Mouse (Mus musculus): ENCODE results near the gene Fzr1. TPM values are rescaled to one million over a fixed set of nuclear protein-coding genes. Genes with fewer than 3 reads are reported as not detected.

The Fzr1 gene
- 10 to 100 TPM; 27.7 to 32.3 TPM for total RNA-seq (2021)

DNA sequence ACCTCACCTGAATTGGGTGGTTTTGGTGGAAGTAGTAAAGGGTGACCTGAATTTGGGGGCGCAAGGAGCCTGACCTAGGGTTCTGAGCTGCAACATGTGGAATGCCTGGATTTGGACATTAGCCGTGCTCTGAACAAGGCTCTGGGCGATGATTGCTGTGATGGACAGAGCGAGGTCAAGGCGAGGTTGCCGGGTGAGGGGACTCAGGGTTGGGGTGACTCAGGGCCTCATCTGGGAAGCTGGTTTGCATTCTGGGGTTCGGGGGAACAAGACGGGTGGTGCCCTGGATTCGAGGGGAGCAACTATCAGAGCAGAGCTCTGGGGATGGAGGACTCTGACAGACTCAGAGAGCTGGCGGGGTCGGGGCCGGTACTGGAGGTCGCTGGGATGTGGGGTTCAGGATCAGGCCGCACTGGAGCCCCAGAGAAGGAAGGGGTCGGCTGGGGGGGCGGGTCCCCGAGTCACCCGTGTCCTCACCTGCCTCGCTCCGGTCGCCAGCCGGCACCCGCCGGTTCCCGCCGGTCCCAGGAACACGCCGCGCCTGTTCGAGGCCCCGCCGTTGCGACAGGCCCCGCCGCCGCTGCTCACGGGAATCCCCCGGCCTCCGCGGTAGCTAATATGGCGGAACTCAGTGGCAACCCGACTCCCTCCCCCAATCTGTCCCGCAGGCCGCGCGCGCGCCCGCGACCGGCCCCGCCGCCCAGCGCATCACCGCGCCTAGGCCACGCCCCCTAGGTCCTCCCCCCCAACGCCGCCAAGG, at the start of gene Fzr1:
TSS of gene Fzr1 (minus strand) at position 724 of the 760 bp plus-strand sequence.
- no peak for DNase-seq (ENCODE audit: low spot score)
- intact Hi-C loops (cut with DNase I), result no loop called here

DNA sequence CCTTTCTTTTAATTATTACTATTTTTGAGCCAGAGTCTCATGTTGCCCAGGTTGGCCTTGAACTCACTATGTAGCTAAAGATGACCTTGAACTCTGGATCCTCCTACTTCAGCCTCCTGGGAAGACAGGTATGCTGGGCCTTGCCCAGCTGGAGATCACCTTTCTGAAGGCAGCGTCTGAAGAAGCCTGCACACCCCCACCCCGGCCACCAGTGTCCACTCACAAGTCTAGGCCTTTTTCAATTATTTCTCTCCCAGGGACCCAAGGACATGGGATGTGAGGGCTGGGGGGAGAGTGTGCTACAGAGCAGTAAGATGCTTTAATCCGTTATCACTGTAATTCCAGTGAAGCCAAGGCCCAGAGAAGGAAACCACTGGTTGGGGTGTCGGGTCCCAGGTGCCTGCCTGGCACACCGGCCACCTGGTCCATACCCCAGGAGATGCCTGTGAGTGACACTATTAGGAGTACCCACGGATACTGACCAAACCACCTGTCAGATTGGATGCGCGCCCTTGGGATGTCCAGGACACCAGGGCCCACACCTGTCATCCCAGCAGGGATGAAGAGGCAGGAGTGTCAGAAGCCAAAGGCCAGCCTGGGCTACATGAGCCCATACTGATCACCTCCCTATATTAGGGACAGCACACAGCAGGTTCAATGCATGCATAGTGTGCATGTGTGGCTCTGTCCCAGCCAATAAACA, 49.6 kb upstream of the Fzr1 start:
- intact Hi-C loops (cut with DNase I), result no loop called here

DNA sequence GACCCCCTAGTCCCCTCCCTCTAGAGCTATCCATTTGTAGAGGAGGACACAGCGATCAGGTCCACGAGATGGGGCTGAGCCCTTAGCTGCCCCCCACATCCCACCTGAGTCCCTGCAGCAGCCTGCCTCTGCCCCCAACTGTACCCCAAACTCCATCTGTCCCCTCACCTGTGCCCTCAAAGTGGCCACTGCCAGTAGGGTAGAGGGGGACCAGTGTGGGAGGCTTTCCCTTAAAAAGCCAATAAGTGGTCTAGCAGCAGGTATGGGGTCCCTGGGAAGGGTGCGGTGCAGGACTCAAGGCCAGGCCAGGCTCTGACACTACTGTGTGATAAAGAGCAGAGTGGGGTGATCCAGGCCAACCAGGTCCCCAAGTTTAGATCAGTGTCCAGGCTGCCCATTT, 49.0 kb upstream of the Fzr1 start:
- intact Hi-C loops (cut with DNase I), result no loop called here
- DNase-seq (ENCODE audit: low spot score), result peak; percentile 1

More for the DNA sequence above, 49.6 kb upstream of the Fzr1 start:
- DNase-seq (ENCODE audit: low spot score), result peak; percentile 1

GRCm38 (mm10) chr10:81426897-81427296, 48.6 kb upstream of the Fzr1 start:
- peak; percentile 66 for DNase-seq (ENCODE audit: low spot score)
- intact Hi-C loops (cut with DNase I), result no loop called here

DNA sequence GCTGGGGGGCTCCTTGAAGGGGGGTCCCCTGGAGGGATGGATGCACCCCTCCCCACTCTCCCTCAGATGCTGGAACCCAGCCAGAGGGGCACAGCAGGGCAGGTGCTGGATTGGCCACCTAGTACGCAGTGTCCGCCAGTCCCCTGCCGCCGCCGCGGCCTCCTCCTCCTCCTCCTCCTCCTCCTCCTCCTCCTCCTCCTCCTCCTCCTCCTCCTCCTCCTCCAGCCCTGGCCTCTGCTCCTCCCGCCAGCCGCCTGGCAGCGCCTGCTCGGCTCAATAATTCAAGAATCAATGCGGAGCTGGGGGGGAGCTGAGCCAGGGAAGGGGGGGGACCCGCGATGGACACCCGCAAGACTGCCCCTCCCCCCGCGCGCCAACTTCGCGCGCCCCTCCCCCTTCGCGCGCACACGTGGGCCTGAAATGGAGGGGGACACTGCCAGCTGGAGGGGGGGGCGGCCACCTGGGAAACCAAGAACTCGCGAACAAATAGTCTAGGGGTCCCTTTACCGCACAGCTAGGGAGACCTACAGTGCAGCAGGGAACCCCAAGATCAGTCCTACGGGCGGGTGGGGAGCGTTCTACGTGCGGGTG, 47.9 kb upstream of the Fzr1 start:
- intact Hi-C loops (cut with DNase I), result no loop called here
- DNase-seq (ENCODE audit: low spot score), result peak; percentile 1

DNA sequence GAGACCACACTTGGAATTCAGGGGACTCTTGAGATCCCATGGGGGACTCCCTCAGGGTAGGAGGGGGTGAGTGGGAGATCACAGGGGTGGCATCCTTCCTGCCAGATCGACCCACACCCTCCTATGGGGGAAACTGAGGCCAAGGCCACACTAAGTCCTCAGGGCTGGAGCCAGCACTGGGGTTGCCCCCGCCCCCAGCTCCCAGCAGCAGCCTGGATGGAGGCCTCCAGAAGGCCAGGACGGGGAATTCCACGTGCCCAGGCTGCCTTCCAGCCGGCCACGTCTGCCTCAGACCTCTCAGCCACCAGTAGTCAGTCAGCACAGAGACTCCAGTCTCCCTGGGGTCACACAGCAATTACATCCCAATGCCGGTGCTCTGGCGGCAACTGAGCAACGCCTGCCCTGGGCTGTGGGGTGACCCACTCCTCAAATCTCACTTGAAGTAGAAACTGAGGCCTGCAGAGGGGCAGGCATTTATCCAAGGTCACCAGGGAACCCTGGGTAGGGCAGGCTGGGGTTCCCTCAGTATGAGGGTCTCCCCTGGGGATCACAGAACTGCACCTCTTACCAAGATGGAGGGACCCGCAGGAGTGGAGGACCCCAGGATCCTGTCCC, 47.0 kb upstream of the Fzr1 start:
- intact Hi-C loops (cut with DNase I), result no loop called here
- peak; percentile 43 for DNase-seq (ENCODE audit: low spot score)

DNA sequence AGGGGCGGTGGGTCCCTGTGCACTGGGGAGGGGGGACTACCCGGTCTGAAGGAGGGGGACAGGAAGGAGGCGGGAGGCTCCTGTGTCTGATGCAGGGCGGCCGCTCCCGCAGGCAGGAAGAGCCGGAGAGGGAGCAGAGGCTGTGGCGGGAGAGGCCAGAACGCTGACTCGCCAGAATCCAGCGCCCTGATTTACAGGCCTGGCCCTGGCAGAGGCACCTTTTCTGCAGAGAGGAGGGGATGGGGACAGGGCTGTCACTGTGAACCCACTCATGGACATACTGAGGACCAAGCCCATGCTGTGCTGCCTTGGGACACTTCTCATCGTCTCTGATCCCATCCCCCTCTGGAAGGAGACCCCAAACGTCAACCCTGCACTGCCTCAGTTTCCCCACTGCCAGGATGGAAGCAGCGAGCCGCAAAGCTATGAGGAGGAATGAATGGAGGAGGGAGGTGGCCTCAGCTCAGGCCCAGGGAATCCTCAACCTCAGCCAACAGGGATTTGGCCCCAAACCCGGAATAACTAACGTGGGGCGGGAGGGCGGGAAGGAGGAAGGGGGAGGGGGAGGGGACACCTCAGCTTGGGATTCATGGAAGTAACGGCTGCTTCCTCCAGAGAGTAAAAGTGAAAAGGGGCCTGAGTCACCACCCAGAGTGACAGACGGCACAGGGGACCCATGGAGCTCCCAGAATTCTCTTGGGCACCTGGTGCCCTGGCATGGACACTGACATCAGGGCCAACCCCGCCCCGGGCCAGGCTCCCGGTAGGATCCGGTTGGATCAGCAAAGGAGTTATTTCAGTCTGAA, 46.1 kb upstream of the Fzr1 start:
- intact Hi-C loops (cut with DNase I), result no loop called here
- DNase-seq (ENCODE audit: low spot score), result peak; percentile 53

GRCm38 (mm10) chr10:81423476-81424245, 45.3 kb upstream of the Fzr1 start:
- no peak for DNase-seq (ENCODE audit: low spot score)
- intact Hi-C loops (cut with DNase I), result no loop called here

DNA sequence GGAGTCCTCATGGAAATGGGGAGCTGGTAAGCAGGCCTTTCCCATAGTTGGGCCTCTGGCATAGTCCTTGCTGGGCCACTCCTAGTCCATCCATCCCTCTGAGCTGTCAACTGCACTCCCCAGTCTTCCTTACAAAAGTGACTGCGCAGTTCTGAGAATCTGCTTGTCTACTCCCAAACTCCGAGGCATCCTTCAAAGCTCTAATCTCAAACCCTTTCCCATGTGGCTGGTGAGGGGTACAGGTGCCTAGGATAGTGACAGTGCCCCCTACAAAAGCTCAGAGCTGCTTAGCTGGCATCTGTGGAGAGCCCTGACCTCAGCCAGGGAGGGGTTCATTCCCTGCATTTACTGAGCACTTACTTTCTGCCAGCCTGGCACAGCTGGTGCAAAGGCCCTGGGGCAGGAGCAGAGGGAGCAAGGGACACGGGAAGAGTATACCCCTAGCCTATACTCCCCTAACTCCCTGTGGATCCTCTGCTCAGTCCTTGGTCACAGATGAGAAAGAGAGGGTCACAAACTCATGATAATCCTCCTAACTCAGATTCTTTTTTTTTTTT, 44.4 kb upstream of the Fzr1 start:
- no peak for DNase-seq (ENCODE audit: low spot score)
- intact Hi-C loops (cut with DNase I), result no loop called here

DNA sequence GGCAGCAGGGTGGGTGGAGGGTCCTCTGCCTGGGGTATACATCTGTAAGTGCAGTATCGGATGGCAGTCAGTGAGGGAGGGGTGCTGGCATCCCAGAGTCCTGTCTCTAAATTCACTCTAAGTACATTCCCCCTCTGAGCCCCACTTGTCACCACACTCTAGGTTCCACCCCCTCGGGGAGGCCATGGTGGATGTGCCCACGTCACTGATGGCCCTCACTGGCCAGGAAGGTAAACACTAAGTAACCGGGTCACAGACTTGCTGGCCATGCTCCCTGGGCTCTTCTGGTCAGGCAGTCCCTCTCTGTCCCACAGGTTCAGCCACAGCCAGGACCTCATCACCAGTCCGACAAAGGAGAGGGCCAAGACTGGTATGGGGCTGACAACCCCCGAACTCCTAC, 43.9 kb upstream of the Fzr1 start:
- peak; percentile 6 for DNase-seq (ENCODE audit: low spot score)
- intact Hi-C loops (cut with DNase I), result no loop called here

- peak; percentile 23 for DNase-seq (ENCODE audit: low spot score)
- intact Hi-C loops (cut with DNase I), result no loop called here
Observed at GRCm38 (mm10) chr10:81421797-81422100, 43.4 kb upstream of the Fzr1 start.

- peak; percentile 1 for DNase-seq (ENCODE audit: low spot score)
- intact Hi-C loops (cut with DNase I), result no loop called here
Observed at GRCm38 (mm10) chr10:81421041-81421796, 42.9 kb upstream of the Fzr1 start.

DNA sequence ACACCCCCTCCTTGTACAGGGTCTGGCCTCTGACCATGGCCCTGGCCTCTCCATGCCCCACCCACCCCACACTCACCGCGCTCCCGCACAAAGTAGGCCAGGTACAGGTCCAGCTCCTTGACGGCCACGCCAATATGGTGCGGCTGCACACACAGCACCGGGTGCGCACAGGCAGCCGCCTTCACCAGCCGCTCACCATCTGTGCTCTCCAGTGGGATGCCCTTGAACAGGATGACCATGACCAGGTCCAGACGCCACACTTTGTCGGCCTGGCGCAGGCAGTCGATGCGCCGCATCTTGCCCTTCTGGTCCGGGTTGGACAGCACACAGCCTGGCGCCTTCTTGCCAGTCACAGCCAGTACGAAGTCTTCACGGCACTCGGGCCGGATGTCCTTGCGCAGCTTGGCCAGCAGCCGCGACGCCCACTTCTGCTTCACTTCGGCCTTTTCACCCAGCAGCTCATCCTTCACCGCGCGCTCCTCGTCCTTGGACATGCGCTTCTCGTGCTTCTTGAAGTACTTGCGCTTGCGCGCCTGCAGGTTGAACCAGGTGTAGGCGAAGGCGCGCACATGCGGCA, 42.0 kb upstream of the Fzr1 start:
- intact Hi-C loops (cut with DNase I), result no loop called here
- peak; percentile 1 for DNase-seq (ENCODE audit: low spot score)

- peak; percentile 1 for DNase-seq (ENCODE audit: low spot score)
- intact Hi-C loops (cut with DNase I), result no loop called here
Observed at GRCm38 (mm10) chr10:81419111-81419928, 41.0 kb upstream of the Fzr1 start.

DNA sequence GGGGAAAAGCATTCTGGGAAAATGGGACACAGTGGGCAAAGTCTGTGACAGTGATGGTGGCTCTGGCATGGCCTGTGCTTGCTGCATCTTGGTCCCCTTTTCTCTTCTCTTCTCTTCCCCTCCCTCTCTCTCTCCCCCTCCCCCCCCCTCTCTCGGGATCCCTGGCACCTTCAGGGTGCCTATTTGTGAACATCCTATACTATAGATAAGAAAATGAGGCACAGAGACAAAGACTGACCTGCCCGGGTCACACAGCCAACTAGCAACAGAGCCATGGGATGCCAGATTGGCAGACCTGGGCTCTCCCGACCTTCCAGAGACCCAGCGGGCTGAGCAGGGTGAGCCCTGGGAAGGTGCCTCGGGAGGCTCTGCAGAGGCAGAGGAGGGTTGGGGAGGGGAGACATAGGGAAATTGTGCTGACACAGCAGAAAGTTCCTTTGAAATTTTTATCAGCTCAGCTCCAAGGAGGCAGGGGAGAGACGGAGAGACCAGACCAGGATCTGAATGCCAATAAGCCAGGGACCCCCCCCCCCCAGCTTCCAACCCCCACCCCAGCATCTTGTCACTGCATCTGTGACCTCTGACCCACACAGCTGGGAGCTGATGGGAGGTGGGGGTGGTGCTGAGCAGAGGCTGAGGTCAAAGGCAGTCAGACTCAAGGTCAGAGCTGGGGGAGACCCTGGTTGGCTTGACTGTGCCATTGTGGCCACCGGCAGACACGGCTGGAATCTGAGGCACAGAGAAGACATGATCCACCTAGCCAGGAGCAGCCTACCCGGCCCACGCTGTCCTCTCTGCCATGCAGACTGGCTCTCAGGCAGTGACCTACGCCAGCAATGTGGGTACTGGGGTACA, 40.1 kb upstream of the Fzr1 start:
- no peak for DNase-seq (ENCODE audit: low spot score)
- intact Hi-C loops (cut with DNase I), result no loop called here
